Mouse (Mus musculus) megakaryocyte-erythroid progenitor cell, adult 5-6 weeks (primary cell): ENCODE measurements around the gene Nphs1. TPM values are rescaled to one million over a fixed set of nuclear protein-coding genes. Genes with fewer than 3 reads are reported as not detected.
"Not testable (repeated sequence)": the region's sequence is repeated elsewhere in the genome, so short reads cannot be mapped to it uniquely, and the experiment has no call there.

Source experiments
- ATAC-seq: replicated peaks from 2 replicates; pipeline ENCODE4 v1.8.0; 2016; ENCODE audit warnings: mild to moderate bottlenecking, inconsistent platforms; ENCODE audit not compliant: severe bottlenecking, poor library complexity, low FRiP score, low TSS enrichment
- total RNA-seq, 2 experiments: library from RNA; stranded (forward) in 1 of 2; stranded (reverse) in 1 of 2; fragments of 200-1000, 215-1000 nt in 1 of 2; fragments of >200 nt in 1 of 2; fragmentation: Nextera tagmentation in 1 of 2; gene quantifications; 2 replicates each; pipeline ENCODE4 v1.2.3; 2014 to 2017

Nphs1 gene
- total RNA-seq, 2 experiments from 2014 or later = 1.7 to 1.9 TPM

- no peak; the same call in 1 of the 2 replicates for ATAC-seq
These were observed 21.2 kb upstream of the Nphs1 start for GRCm38 (mm10) chr7:30436879-30437278.

- ATAC-seq = no peak
These were observed 18.4 kb upstream of the Nphs1 start for GRCm38 (mm10) chr7:30439734-30440133.

DNA sequence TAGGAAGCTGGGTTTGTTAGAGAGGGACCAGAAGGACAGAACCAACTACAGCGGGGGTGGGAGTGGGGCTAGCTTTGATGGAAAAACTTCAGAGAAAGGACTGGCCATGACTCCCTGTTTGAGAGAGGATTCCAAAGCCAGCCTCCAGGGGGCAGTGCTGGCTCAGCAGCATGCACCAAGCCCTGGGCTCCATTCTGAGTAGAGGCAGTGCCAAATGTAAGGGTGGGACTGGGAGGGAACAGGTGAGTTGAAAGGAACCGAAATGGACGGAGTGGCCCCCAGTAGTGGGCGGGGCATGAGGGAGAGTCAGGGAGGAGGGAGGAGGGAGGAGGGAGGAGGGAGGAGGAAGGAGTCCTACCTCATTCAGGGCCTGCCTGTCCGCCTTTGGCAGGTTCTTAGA, 17.4 kb upstream of the Nphs1 start:
- ATAC-seq = peak; percentile 62

GRCm38 (mm10) chr7:30443696-30444095, 14.4 kb upstream of the Nphs1 start:
- ATAC-seq = no peak

- ATAC-seq = no peak
These were observed 13.8 kb upstream of the Nphs1 start for GRCm38 (mm10) chr7:30444154-30444970.

DNA sequence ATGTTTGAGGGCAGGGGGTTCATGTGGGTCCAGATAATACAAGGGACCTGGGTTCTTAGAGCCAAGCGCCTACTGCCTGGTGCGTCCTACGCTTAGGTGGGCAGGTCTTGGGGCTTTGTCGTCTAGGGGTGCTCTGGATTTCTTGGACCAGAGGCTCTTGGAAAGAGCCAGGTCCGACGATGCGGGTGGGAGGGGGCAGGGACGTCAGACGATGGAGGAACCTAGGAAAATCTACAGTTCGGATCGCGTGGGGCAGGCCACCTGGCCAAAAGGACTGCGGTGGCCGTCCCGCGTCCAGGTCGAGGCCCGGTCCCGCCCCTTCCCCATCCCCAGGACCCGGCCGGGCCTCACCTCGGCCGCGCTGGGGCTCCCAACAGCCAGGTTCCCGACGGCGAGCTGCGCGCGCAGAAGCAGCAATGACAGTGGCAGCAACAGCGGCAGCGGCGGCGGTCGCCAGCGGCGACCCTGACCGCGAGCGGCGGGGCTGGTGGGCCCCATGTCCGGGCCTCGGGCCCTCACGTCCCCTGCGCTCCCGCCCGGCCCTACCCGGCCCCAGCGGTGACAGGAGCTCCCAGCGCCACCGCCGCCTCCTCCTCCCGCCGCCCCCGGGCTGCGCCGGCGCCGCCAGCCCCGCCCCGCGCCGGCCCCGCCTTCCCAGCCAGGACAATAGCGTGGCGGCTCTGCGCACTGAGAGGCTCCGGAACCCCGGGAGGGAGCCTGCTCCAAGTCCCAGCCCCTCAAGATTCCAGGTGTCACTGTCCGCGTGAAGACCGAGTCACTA, 13.0 kb upstream of the Nphs1 start, which contains the start of gene Aplp1:
Aplp1 (minus strand) TSS at position 565 of the 781 bp plus-strand sequence.
- ATAC-seq = peak; percentile 39

DNA sequence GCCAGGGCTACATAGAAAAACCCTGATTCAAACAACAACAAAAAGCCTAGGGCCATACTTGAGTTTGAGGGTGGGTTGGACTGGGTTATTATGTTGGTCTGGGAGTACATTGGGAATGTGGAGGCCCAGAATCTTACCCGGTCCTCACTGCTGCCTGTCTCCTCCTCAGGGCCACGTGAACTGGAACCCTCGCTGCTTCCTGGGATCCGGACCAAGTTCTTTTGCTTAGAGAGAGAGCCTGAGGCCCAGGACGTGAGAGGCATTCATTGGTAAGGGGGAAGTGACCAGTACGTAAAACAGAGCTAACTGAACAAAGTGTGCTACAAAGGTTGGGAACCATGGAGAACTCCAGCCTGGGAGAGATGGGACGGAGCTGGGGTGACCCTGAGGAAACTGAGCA, 7.9 kb upstream of the Nphs1 start:
- ATAC-seq = no peak

GRCm38 (mm10) chr7:30453327-30453726, 4.8 kb upstream of the Nphs1 start:
- no peak for ATAC-seq

DNA sequence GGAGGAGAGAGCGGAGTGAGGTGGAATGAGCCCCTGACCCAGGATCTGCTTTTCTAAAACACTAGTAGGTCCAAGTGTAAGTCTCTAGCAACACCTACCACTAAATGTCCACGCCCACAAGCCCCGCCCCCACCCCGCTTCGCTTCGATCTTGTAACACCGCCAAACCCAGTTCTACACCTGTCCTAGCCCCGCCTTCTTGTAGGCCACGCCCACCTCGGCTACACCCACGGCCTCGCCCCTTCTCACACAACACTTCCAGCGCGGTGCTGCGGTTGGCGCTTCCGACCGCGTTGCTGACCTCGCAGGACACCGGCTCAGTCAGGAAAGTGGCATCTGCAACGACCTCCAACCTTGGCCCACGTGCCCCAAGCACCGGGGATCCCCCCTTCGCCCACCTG, 4.3 kb upstream of the Nphs1 start:
- ATAC-seq = peak; percentile 50

- 0 out of 2 replicates have a peak, but pooled peaks have one; percentile 34 for ATAC-seq
These were observed 3.9 kb upstream of the Nphs1 start for GRCm38 (mm10) chr7:30454259-30454658.

DNA sequence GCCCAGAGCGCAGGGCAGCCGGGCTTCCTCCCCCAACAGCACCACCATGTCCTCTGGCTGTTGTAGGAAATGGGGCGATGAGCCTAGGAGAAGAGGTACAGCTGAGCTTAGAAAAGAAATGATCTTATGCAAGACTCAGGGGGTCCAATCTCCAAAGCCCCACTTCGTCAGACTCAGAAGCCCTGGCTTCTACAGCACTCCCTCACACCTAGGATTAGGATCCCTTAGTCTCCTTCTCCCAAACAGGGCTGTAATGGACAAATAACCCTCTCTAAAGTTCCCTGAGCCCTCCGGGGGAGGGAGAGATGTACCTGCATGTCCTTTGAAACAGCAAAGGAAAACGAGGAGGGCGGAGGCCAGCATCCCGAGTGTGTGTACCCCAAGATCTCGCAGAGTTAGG, 1.6 kb upstream of the Nphs1 start:
- ATAC-seq = no peak

- no peak for ATAC-seq
These were observed 1.0 kb upstream of the Nphs1 start for GRCm38 (mm10) chr7:30456911-30457628.

DNA sequence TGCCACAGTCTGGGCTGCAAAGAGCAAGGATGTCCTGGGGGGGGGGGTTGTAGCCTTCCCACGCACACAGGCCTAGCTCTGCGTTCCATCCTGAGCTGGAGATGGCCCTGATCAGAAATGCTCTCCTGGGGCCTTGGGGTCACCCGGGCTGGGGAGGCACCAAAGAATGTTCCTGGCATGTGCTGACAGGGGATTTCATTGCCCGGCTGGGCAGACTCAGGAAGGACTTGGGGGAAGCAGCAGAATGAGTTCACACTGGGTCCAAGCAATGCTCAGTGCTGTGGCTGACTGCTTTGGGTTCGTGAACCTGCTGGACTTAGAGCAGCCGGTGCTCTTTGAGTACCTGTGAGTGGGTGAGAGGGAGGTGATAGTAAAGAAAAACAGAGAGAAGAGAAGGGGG, 1.4 kb downstream of the Nphs1 start:
- no peak for ATAC-seq

- ATAC-seq = no peak
These were observed 5.5 kb downstream of the Nphs1 start for GRCm38 (mm10) chr7:30463568-30463967.

- no peak for ATAC-seq
These were observed 5.9 kb downstream of the Nphs1 start for GRCm38 (mm10) chr7:30463996-30464395.

GRCm38 (mm10) chr7:30464816-30465300, 6.7 kb downstream of the Nphs1 start:
- no peak for ATAC-seq

DNA sequence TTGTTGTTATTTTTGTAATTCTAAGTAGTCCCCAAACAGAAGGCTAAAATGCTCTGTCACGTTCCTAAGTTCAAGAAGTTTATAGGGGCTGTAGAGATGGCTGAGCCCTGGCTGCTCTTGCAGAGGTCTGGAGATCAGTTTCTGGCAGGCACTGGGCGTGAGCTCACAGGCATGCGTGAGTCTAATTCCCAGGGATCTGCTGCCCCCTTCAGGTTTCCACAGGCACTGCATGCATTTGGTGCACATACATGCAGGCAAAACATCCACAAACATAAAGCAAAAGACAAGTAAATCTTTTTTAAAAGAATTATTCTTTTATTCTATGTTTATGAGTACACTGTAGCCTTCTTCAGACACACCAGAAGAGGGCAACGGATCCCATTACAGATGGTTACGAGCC, 14.3 kb downstream of the Nphs1 start:
- ATAC-seq = no peak

- ATAC-seq = no peak
These were observed 16.9 kb downstream of the Nphs1 start for GRCm38 (mm10) chr7:30474999-30475398.

GRCm38 (mm10) chr7:30476136-30476535, 18.0 kb downstream of the Nphs1 start:
- ATAC-seq = not testable (repeated sequence)
